Mouse (Mus musculus) urinary bladder, postnatal 4 days (tissue): ENCODE data around the gene Mettl9.
A peak's percentile ranks its signal among the peaks of the same experiment; 100 is the strongest.
"Not testable (repeated sequence)": the region's sequence is repeated elsewhere in the genome, so short reads cannot be mapped to it uniquely, and the experiment has no call there.

Experiments used
- DNase-seq, 2 experiments: peaks; one replicate each; pipeline ENCODE4 v3.0.0; 2021 to 2022; ENCODE audit warnings: low spot score in 2 of 2

The Mettl9 gene

GRCm38 (mm10) chr7:121033856-121034652 is at the start of gene Mettl9:
Mettl9 (plus strand) TSS chr7:121034445.
- peak; percentile 93 to 96 for DNase-seq

- DNase-seq: no peak
These were observed 43.1 kb upstream of the Mettl9 start for GRCm38 (mm10) chr7:120991191-120991590.

- no peak for DNase-seq
These were observed 35.2 kb upstream of the Mettl9 start for GRCm38 (mm10) chr7:120999021-120999530.

- DNase-seq: no peak
These were observed 34.0 kb upstream of the Mettl9 start for GRCm38 (mm10) chr7:121000065-121000822.

- DNase-seq: no peak
These were observed 32.4 kb upstream of the Mettl9 start for GRCm38 (mm10) chr7:121001879-121002278.

GRCm38 (mm10) chr7:121002407-121002928 is 31.8 kb upstream of the Mettl9 start:
- no peak for DNase-seq

- DNase-seq: no peak
These were observed 30.3 kb upstream of the Mettl9 start for GRCm38 (mm10) chr7:121003793-121004418.

GRCm38 (mm10) chr7:121011794-121012689 is 22.2 kb upstream of the Mettl9 start:
- no peak for DNase-seq

GRCm38 (mm10) chr7:121014486-121014885 is 19.8 kb upstream of the Mettl9 start:
- no peak for DNase-seq

GRCm38 (mm10) chr7:121018778-121019177 is 15.5 kb upstream of the Mettl9 start:
- no peak for DNase-seq

- DNase-seq: no peak
These were observed 14.0 kb upstream of the Mettl9 start for GRCm38 (mm10) chr7:121020277-121020676.

- DNase-seq: no peak
These were observed 8.8 kb upstream of the Mettl9 start for GRCm38 (mm10) chr7:121025221-121026008.

GRCm38 (mm10) chr7:121026300-121026699 is 7.9 kb upstream of the Mettl9 start:
- DNase-seq: no peak

GRCm38 (mm10) chr7:121029947-121030346 is 4.3 kb upstream of the Mettl9 start:
- DNase-seq: not testable (repeated sequence)

GRCm38 (mm10) chr7:121034701-121035141 is 476 bp downstream of the Mettl9 start:
- DNase-seq: peak in 1 of 2 experiments; percentile 67

GRCm38 (mm10) chr7:121035161-121035721 is 996 bp downstream of the Mettl9 start:
- DNase-seq: peak in 1 of 2 experiments; percentile 32

- DNase-seq: no peak
These were observed 6.3 kb downstream of the Mettl9 start for GRCm38 (mm10) chr7:121040595-121040994.

GRCm38 (mm10) chr7:121041989-121042388 is 7.7 kb downstream of the Mettl9 start:
- DNase-seq: no peak

GRCm38 (mm10) chr7:121043004-121043403 is 8.8 kb downstream of the Mettl9 start:
- no peak for DNase-seq

- DNase-seq: no peak
These were observed 9.3 kb downstream of the Mettl9 start for GRCm38 (mm10) chr7:121043510-121043909.
